Mouse (Mus musculus) liver, postnatal 0 days (tissue): Measurements from ENCODE around the gene Pgc. TPM values are rescaled to one million over a fixed set of nuclear protein-coding genes. Genes with fewer than 3 reads are reported as not detected.
A peak's percentile ranks its signal among the peaks of the same experiment; 100 is the strongest.

Source experiments
- ATAC-seq: fragments of 200-750 bp; cut with Nextera tagmentation; 2 replicates; pipeline ENCODE4 v1.8.0; 2017; ENCODE audit warnings: mild to moderate bottlenecking, moderate library complexity
- DNase-seq: peaks from one replicate; pipeline ENCODE4 v3.0.0-alpha.2; 2016
- H3K27ac ChIP-seq: fragments of 300-500 bp; sonication (generic); 2 replicates; pipeline ENCODE4 v1.5.1; 2014; ENCODE audit warnings: antibody characterized with exemption, moderate library complexity, mild to moderate bottlenecking, low read depth
- H3K27me3 ChIP-seq: fragments of 300-500 bp; sonication (generic); 2 replicates; pipeline ENCODE4 v1.6.1; 2014; ENCODE audit warnings: low read length, control low read depth, mixed read lengths; ENCODE audit not compliant: insufficient read depth
- H3K36me3 ChIP-seq: fragments of 300-500 bp; sonication (generic); replicated peaks from 2 replicates; pipeline ENCODE4 v1.6.1; 2014; ENCODE audit warnings: mild to moderate bottlenecking, control low read depth, low read length, moderate library complexity, mixed read lengths; ENCODE audit not compliant: insufficient read depth
- H3K4me1 ChIP-seq: fragments of 300-500 bp; sonication (generic); 2 replicates; pipeline ENCODE4 v1.6.1; 2014; ENCODE audit warnings: antibody characterized with exemption, mild to moderate bottlenecking, control low read depth; ENCODE audit not compliant: insufficient read depth
- H3K4me2 ChIP-seq: fragments of 300-500 bp; sonication (generic); 2 replicates; pipeline ENCODE4 v1.6.1; 2014; ENCODE audit warnings: low read depth, mild to moderate bottlenecking, low read length, moderate library complexity, mixed read lengths
- H3K4me3 ChIP-seq: fragments of 300-500 bp; sonication (generic); 2 replicates; pipeline ENCODE4 v1.5.1; 2014; ENCODE audit warnings: low read depth, low read length
- H3K9ac ChIP-seq: fragments of 300-500 bp; sonication (generic); replicated peaks from 2 replicates; pipeline ENCODE4 v1.6.1; 2014; ENCODE audit warnings: mild to moderate bottlenecking, moderate library complexity
- H3K9me3 ChIP-seq: fragments of 300-500 bp; sonication (generic); 2 replicates; pipeline ENCODE4 v1.6.1; 2016; ENCODE audit warnings: mild to moderate bottlenecking, control low read depth, low read length, mixed read lengths
- CTCF ChIP-seq: sonication (generic); IDR thresholded peaks from 2 replicates; pipeline ENCODE4 v1.5.1; 2016; ENCODE audit warnings: antibody characterized with exemption, low read depth
- EP300 ChIP-seq: IDR thresholded peaks from 2 replicates; pipeline ENCODE4 v1.6.1; 2016; ENCODE audit warnings: antibody characterized with exemption, low read depth, mild to moderate bottlenecking
- WGBS: fragments of 180-500 bp; shearing (Covaris S2); extraction: QIAGEN DNeasy Blood & Tissue Kit; methylation state at CpG from one replicate; pipeline ENCODE4 v1.1.7; 2014; ENCODE audit not compliant: insufficient replicate concordance; 5-methylcytosine and 5-hydroxymethylcytosine counted together
- polyA plus RNA-seq: library from polyadenylated mRNA; unstranded; fragments of >200 nt; fragmentation: Nextera tagmentation; extraction: Ambion mirVana; gene quantifications from 2 replicates; pipeline ENCODE4 v1.2.1, GENCODE M21; 2015

Pgc gene
- polyA plus RNA-seq, 1 experiment from 2014 or later, result 0.15 TPM

DNA sequence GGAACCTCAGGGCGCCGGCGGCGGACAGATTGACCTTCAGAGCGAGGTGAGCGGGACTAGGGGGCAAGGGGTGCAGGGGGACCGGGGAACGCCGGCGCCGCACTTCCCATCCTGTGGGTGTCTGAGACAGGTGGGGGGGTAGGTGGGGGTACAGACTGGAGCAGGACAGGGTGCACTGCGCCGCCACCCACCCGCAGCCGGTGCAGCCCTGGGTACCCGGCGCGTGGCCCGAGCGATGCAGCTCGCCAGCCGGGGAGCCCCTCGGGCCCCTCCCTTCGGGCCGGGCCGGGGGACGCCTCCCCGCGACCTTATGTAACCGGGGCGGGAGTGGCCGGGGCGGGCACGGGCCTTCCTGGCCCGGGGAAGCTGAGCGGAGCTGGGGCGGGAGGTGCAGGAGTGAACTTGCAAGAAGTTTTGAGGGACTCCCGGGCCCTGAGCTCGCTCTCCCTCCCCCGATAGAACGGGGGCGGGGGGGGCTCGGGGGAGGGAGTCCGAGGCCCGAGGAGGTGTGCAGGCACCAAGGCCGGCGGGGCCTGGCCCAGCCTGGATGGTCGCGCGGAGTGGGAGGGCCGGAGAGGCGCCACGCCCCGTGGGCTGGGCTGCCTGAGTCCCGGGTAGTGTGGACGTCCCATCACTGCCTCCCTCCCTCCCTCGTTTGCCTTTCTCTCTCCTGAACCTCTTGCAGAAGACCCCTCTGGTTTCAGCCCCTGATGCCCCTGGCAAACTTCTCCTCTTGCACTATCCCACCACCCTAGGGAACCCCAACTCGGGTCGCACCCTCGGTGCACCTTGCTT is 10.8 kb downstream of the Pgc start:
- TF ChIP-seq EP300 (no peak), CTCF (no peak)
- H3K27ac ChIP-seq, result peak overlapping the region; percentile 87
- no peaks in the 10 kb centered on the region for H3K36me3 ChIP-seq
- H3K9me3 ChIP-seq, result no peaks in the 10 kb centered on the region
- H3K27me3 ChIP-seq, result peaks cover 6% of the 10 kb centered on the region; the same call in 1 of the 2 replicates
- WGBS, result under 1% methylated on average over 40 of the region's 60 CpGs
- H3K4me3 ChIP-seq, result peak overlapping the region; percentile 77
- peak overlapping the region; percentile 92 for H3K4me2 ChIP-seq
- peak; percentile 87 for DNase-seq
- peak; percentile 72 for ATAC-seq
- H3K9ac ChIP-seq, result peak overlapping the region; percentile 71
- peaks cover 19% of the 10 kb centered on the region for H3K4me1 ChIP-seq

DNA sequence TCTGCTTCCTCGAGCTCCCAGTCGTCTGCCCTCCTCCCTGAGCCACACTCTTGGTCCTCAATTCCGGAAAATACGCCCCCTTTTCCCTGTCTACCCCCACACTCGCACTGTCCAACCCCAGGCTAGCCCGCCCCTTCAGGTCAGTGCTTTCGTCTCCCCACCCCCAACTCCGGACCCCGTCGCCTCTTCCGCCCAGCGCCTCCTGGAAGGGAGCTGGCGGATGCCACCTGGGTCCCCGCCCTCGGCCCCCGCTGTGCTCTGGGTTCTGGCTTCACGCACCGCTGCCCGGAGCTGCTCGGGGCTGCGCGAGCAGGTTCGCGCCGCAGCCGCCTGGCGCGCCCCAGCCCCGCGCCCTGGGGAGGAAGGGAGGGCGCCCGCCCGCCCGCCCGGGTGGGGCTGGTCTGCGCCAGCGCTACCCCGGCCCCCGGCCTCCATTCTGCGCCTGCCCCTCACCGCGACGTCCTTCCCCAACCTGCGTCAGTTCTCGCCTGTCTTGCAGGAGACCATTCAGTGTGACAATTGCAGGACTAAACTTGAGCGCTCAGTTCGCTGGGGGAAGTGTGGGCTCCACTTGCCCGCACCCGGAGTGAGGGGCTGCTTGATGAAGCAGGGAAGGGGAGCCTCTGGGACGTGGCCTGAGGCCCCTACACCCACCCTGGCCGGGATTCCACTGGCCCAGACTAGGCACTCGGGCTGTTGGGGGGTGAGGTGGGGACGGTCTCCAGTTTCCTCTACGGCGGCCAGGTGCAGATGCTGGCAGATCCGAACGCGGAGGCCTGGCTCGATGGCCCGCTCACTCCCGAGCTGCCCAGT is 11.6 kb downstream of the Pgc start:
- H3K9me3 ChIP-seq, result no peaks in the 10 kb centered on the region
- H3K4me1 ChIP-seq, result peaks cover 23% of the 10 kb centered on the region
- no peaks in the 10 kb centered on the region for H3K36me3 ChIP-seq
- DNase-seq, result peak; percentile 75
- peak overlapping the region; percentile 77 for H3K4me3 ChIP-seq
- peak; percentile 18 for ATAC-seq
- peaks cover 6% of the 10 kb centered on the region; the same call in 1 of the 2 replicates for H3K27me3 ChIP-seq
- peak overlapping the region; percentile 92 for H3K4me2 ChIP-seq
- 2% methylated on average over 55 of the region's 61 CpGs for WGBS
- H3K9ac ChIP-seq, result peak overlapping the region; percentile 71
- TF ChIP-seq CTCF, result no peak
- no peak for TF ChIP-seq EP300
- peak overlapping the region; percentile 87 for H3K27ac ChIP-seq

DNA sequence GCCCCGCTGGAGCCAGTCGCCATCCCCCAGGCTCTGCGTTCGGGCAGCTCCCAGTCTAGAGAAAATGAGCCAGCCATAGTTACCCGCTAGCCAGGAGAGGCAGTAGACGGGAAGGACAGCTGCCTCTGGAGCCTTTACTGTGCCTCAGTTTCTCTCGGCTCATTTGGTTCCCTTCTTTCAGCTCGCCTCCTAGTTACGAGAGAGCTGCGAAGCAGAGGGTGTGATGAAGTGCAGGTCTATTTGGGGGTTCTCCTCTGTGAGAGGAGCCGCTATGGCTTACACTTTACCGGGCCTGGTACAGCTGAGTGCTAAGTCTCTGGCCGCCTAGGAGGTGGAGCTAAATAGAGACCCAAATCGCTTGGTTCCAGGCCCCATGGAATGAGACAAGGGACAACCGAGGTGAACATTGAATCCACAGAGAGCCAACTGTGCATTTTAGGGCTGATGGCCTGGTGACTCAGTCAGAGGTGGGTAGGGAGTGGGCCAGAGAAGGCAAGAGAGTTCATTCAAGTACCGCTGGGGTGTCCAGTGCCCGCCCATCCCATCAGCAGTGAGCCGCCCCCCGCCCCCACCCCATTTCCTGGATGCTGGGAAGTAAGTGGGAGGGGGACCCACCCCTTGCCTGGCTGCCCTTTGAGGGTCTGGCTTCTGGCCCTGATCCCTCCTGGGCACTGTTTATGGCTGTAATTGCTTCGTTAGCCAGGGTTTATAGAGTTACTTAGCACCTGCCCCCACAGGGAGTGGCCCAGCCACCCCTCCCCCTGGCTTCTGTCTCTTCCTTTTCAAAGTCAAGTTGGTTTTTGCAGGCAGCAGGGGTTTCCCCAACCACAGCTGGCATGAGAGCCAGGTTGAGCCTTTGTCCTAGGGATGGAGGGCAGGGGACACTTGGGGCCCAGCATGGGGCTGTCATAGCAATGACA is 12.5 kb downstream of the Pgc start:
- no peaks in the 10 kb centered on the region for H3K9me3 ChIP-seq
- H3K4me3 ChIP-seq, result peak overlapping the region; percentile 77
- ATAC-seq (no peak), DNase-seq (no peak)
- 22% methylated on average over 20 of the region's 20 CpGs for WGBS
- TF ChIP-seq EP300 (no peak), CTCF (no peak)
- peaks cover 6% of the 10 kb centered on the region; the same call in 1 of the 2 replicates for H3K27me3 ChIP-seq
- H3K36me3 ChIP-seq, result no peaks in the 10 kb centered on the region
- peak overlapping the region; percentile 87 for H3K27ac ChIP-seq
- H3K9ac ChIP-seq, result peak overlapping the region; percentile 71
- H3K4me1 ChIP-seq, result peaks cover 24% of the 10 kb centered on the region
- peak overlapping the region; percentile 92 for H3K4me2 ChIP-seq

DNA sequence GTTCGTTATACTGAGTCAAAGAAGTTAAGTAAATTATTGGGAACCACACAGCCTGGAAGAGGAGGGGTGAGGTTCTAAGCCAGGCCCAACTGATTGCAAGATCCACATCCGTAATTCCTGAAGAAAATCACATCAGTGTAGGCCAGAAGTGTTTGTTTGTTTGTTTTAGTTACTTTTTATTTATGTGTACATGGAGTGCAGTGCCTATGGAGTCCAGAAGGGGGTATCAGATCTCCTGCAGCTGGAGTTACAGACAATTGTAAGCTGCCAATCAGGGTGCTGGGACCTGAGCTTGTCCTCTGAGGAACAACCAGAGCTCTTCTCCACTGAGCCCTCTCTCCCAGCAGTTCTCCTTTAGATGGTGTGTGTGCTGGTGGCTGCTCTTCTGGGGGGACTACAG is 13.5 kb downstream of the Pgc start:
- ATAC-seq (no peak), DNase-seq (no peak)
- TF ChIP-seq CTCF, result peak; percentile 41
- no peak for TF ChIP-seq EP300
- Histone ChIP-seq H3K4me2 (no peak overlapping the region), H3K9me3 (no peaks in the 10 kb centered on the region), H3K9ac (no peak overlapping the region), H3K4me1 (peaks cover 24% of the 10 kb centered on the region), H3K27me3 (peaks cover 6% of the 10 kb centered on the region; the same call in 1 of the 2 replicates), H3K36me3 (no peaks in the 10 kb centered on the region), H3K27ac (no peak overlapping the region), H3K4me3 (no peak overlapping the region)
- 80% methylated on average over 2 of the region's 2 CpGs for WGBS

DNA sequence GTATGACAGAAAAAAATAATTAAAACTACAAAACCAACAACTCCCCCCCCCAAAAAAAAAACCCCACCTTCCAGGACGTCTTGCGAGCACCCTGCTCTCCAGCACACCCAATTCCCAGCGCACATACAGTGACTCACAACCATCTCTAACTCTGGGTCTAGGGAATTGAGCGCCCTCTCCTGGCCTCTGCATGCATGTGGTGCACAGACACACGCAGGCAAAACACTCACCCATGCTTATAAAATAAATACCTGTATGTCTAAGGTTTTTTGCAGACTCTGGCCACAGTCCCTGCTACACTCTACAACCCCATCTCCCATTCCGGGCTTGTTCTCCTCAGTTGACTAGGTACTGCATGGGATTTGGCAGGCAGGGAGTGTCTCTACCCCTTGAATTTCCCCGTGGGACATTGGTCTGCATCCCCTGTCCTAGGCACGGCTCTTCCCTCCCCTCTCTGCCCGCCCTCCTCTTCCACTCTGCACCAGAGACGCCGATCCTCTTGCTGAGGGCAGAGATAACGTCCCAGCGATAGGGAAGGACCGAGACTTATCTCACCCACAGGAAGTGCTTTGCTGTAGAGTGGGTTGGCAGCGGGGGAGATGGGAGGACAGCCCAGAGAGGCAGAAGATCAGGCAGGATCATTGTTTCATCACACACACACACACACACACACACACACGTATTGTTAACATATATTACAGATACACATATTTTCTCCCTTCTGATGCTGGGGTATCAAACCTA is 16.5 kb downstream of the Pgc start:
- 27% methylated on average over 16 of the region's 16 CpGs for WGBS
- Histone ChIP-seq H3K4me1 (peaks cover 22% of the 10 kb centered on the region), H3K9me3 (no peaks in the 10 kb centered on the region), H3K4me3 (no peak overlapping the region), H3K27me3 (no peaks in the 10 kb centered on the region), H3K9ac (no peak overlapping the region; the same call in 1 of the 2 replicates), H3K4me2 (peak overlapping the region; percentile 27; the same call in 1 of the 2 replicates), H3K36me3 (no peaks in the 10 kb centered on the region), H3K27ac (no peak overlapping the region)
- DNase-seq (no peak), ATAC-seq (0 out of 2 replicates have a peak, but pooled peaks have one; percentile 23)
- TF ChIP-seq EP300 (no peak), CTCF (peak; percentile 55)
